Mouse (Mus musculus) induced T-regulatory cell, adult 2 months (primary cell): ENCODE measurements around the gene F5.
"Not testable (repeated sequence)": the region's sequence is repeated elsewhere in the genome, so short reads cannot be mapped to it uniquely, and the experiment has no call there.

ENCODE experiments used
- DNase-seq: peaks from one replicate; pipeline ENCODE4 v3.0.0-alpha.2; 2012; ENCODE audit warnings: low read depth

F5 gene

GRCm38 (mm10) chr1:164159781-164160180 is 8.1 kb downstream of the F5 start:
- DNase-seq = no peak

GRCm38 (mm10) chr1:164162745-164163144 is 11.1 kb downstream of the F5 start:
- DNase-seq = no peak

- DNase-seq = no peak
Measured at GRCm38 (mm10) chr1:164168818-164169217, 17.2 kb downstream of the F5 start.

- DNase-seq = no peak
Measured at GRCm38 (mm10) chr1:164170434-164170833, 18.8 kb downstream of the F5 start.

- no peak for DNase-seq
Measured at GRCm38 (mm10) chr1:164173145-164173544, 21.5 kb downstream of the F5 start.

- DNase-seq = no peak
Measured at GRCm38 (mm10) chr1:164176856-164177255, 25.2 kb downstream of the F5 start.

GRCm38 (mm10) chr1:164178429-164178828 is 26.8 kb downstream of the F5 start:
- DNase-seq = no peak

- peak; percentile 89 for DNase-seq
Measured at GRCm38 (mm10) chr1:164184142-164184870, 32.7 kb downstream of the F5 start.

GRCm38 (mm10) chr1:164184871-164185223 is 33.2 kb downstream of the F5 start:
- no peak for DNase-seq

GRCm38 (mm10) chr1:164185316-164185715 is 33.7 kb downstream of the F5 start:
- DNase-seq = no peak

GRCm38 (mm10) chr1:164187002-164187560 is 35.4 kb downstream of the F5 start:
- no peak for DNase-seq

GRCm38 (mm10) chr1:164199551-164199950 is 47.9 kb downstream of the F5 start:
- DNase-seq = no peak

- DNase-seq = no peak
Measured at GRCm38 (mm10) chr1:164208437-164208836, 56.8 kb downstream of the F5 start.

- no peak for DNase-seq
Measured at GRCm38 (mm10) chr1:164210899-164211298, 59.3 kb downstream of the F5 start.

- no peak for DNase-seq
Measured at GRCm38 (mm10) chr1:164212686-164213085, 61.0 kb downstream of the F5 start.

- no peak for DNase-seq
Measured at GRCm38 (mm10) chr1:164214190-164214589, 62.6 kb downstream of the F5 start.

GRCm38 (mm10) chr1:164215097-164215496 is 63.5 kb downstream of the F5 start:
- DNase-seq = no peak

GRCm38 (mm10) chr1:164215540-164215939 is 63.9 kb downstream of the F5 start:
- no peak for DNase-seq

- DNase-seq = peak; percentile 14
Measured at GRCm38 (mm10) chr1:164217791-164218685, 66.4 kb downstream of the F5 start.

GRCm38 (mm10) chr1:164220261-164220660 is 68.6 kb downstream of the F5 start:
- no peak for DNase-seq

GRCm38 (mm10) chr1:164223089-164223488 is 71.5 kb downstream of the F5 start:
- no peak for DNase-seq

- not testable (repeated sequence) for DNase-seq
Measured at GRCm38 (mm10) chr1:164231937-164232570, 80.4 kb downstream of the F5 start.
